In genomic region chr11:3290640-3291310, GRCm38 (mm10) we compare ENCODE assay signal across 8 mouse cellular contexts. TPM values are rescaled to one million over a fixed set of nuclear protein-coding genes. Genes with fewer than 3 reads are reported as not detected.
A peak's percentile ranks its signal among the peaks of the same experiment; 100 is the strongest.
DNase-seq lines count a peak whose midpoint lies in the region; ATAC-seq and TF ChIP-seq lines count a peak whose summit lies in the region.

No protein-coding gene starts in this region.

- peak overlapping the region; percentile 100 for H3K4me2 ChIP-seq in lung, embryonic 14.5 days

- intact Hi-C loops in heart, postnatal 14 days (cut with DNase I) = loop anchor here (1.0 to 2.0 kb wide), 2 partner anchors 24 to 40 kb away; partner anchors contain the start of genes Drg1 and Pik3ip1

- TF ChIP-seq CTCF in embryonic fibroblast, embryonic 13.5 days (IDR thresholded peaks at IDR 0.05; ENCODE audit: borderline replicate concordance, insufficient read depth, low read length) = no peak
- TF ChIP-seq CTCF in layer of hippocampus, adult 2 months (conservative IDR thresholded peaks at IDR 0.05) = no peak
- no peak for TF ChIP-seq CTCF in lung, embryonic 14.5 days (IDR thresholded peaks at IDR 0.05; ENCODE audit: low read depth)

- H3K4me3 ChIP-seq in embryonic fibroblast, embryonic 13.5 days (ENCODE audit: insufficient read depth, low read length) = peak overlapping the region; percentile 91
- peak overlapping the region; percentile 97 for H3K4me3 ChIP-seq in layer of hippocampus, adult 2 months
- peak overlapping the region; percentile 93 for H3K4me3 ChIP-seq in lung, embryonic 14.5 days (ENCODE audit: low read depth, low read length)

- DNase-seq in CD4-positive, CD25-positive, alpha-beta regulatory T cell, adult 2 months (ENCODE audit: low read depth, low spot score) = peak; percentile 68
- peak; percentile 62 for DNase-seq in adrenal gland, postnatal 10 days
- peak; percentile 56 to 57 for DNase-seq in heart, postnatal 14 days
- DNase-seq in layer of hippocampus, adult 2 months (ENCODE audit: low spot score in 2 of 2) = peak; percentile 53 to 56
- DNase-seq in lung, embryonic 14.5 days = peak; percentile 69
- peak; percentile 33 for DNase-seq in ovary, postnatal 14 days (ENCODE audit: low spot score)
- peak; percentile 76 for DNase-seq in thymus, postnatal 14 days

- peaks cover 40% of the 10 kb centered on the region for H3K36me3 ChIP-seq in lung, embryonic 14.5 days (ENCODE audit: insufficient read depth)

- H3K9me3 ChIP-seq in lung, embryonic 14.5 days (ENCODE audit: low read depth, low read length) = no peaks in the 10 kb centered on the region

- peak overlapping the region; percentile 95 for H3K9ac ChIP-seq in lung, embryonic 14.5 days

- H3K27me3 ChIP-seq in lung, embryonic 14.5 days (ENCODE audit: insufficient read depth, low read length) = no peaks in the 10 kb centered on the region

- WGBS in lung, embryonic 14.5 days = under 1% methylated on average over 50 of the region's 50 CpGs

- no peak for ATAC-seq in lung, embryonic 14.5 days (ENCODE audit: insufficient read depth)

- peak overlapping the region; percentile 66; the same call in 1 of the 2 replicates for H3K27ac ChIP-seq in embryonic fibroblast, embryonic 13.5 days (ENCODE audit: insufficient read depth, low read length)
- H3K27ac ChIP-seq in layer of hippocampus, adult 2 months = peak overlapping the region; percentile 100
- H3K27ac ChIP-seq in lung, embryonic 14.5 days (ENCODE audit: low read depth) = peak overlapping the region; percentile 100

- no peaks in the 10 kb centered on the region; the same call in 1 of the 2 replicates for H3K4me1 ChIP-seq in embryonic fibroblast, embryonic 13.5 days (ENCODE audit: control insufficient read depth, insufficient read depth, low read length)
- H3K4me1 ChIP-seq in lung, embryonic 14.5 days (ENCODE audit: insufficient read depth) = peaks cover 22% of the 10 kb centered on the region

- TF ChIP-seq POLR2A in embryonic fibroblast, embryonic 13.5 days (IDR thresholded peaks at IDR 0.05; ENCODE audit: low read depth, low read length) = no peak

RNA-seq across cellular contexts. Expression of gene Patz1, which starts 2.1 kb away (rescaled TPM):
- 10 to 100 TPM; 31.2 to 38.5 TPM for total RNA-seq in adrenal gland, postnatal 10 days (2021)
- 23.4 and 26.5 TPM in 2 replicates for polyA plus RNA-seq in embryonic fibroblast, embryonic 13.5 days (2011; ENCODE audit: insufficient read length, low read depth, missing spikeins)
- total RNA-seq in heart, postnatal 14 days (2021) = 10 to 100 TPM; 26.6 to 30.4 TPM
- 10 to 100 TPM; 55.5 to 56.6 TPM for total RNA-seq in layer of hippocampus, adult 2 months (2021)
- polyA plus RNA-seq in lung, embryonic 14.5 days (2014; fragmentation: Nextera tagmentation; extraction: Ambion mirVana) = 60.7 and 61.3 TPM in 2 replicates

RNA-seq across cellular contexts. Expression of gene Drg1, which starts 24.6 kb away (rescaled TPM):
- 10 to 100 TPM; 84.3 to 91.6 TPM for total RNA-seq in adrenal gland, postnatal 10 days (2021)
- polyA plus RNA-seq in embryonic fibroblast, embryonic 13.5 days (2011; ENCODE audit: insufficient read length, low read depth, missing spikeins) = 102 and 112 TPM in 2 replicates
- 10 to 100 TPM; 58.5 to 63.1 TPM for total RNA-seq in heart, postnatal 14 days (2021)
- 10 to 100 TPM; 91.7 to 98.9 TPM for total RNA-seq in layer of hippocampus, adult 2 months (2021)
- 237 and 245 TPM in 2 replicates for polyA plus RNA-seq in lung, embryonic 14.5 days (2014; fragmentation: Nextera tagmentation; extraction: Ambion mirVana)

RNA-seq across cellular contexts. Expression of gene Pik3ip1, which starts 39.4 kb away (rescaled TPM):
- total RNA-seq in adrenal gland, postnatal 10 days (2021) = 10 to 100 TPM; 13.3 to 17.8 TPM
- polyA plus RNA-seq in embryonic fibroblast, embryonic 13.5 days (2011; ENCODE audit: insufficient read length, low read depth, missing spikeins) = 21.1 and 22.8 TPM in 2 replicates
- total RNA-seq in heart, postnatal 14 days (2021) = 10 to 100 TPM; 34.0 to 39.8 TPM
- 10 to 100 TPM; 35.9 to 41.5 TPM for total RNA-seq in layer of hippocampus, adult 2 months (2021)
- 6.4 and 8.5 TPM in 2 replicates for polyA plus RNA-seq in lung, embryonic 14.5 days (2014; fragmentation: Nextera tagmentation; extraction: Ambion mirVana)
